Mouse (Mus musculus) kidney, adult 2 months (tissue): ENCODE measurements around the gene Vps26a.

Experiments used
- CTCF ChIP-seq: fragments of 200-500 bp; conservative IDR thresholded peaks from 2 replicates; pipeline ENCODE4 v1.5.1; 2011; ENCODE audit warnings: low read depth, mild to moderate bottlenecking, control low read depth, low read length, moderate library complexity, mixed read lengths; ENCODE audit not compliant: insufficient read depth, insufficient read length
- POLR2A ChIP-seq: fragments of 200-500 bp; IDR thresholded peaks from one replicate; pipeline ENCODE4 v1.6.1; 2011; ENCODE audit warnings: low read depth, low read length, control low read depth

DNA sequence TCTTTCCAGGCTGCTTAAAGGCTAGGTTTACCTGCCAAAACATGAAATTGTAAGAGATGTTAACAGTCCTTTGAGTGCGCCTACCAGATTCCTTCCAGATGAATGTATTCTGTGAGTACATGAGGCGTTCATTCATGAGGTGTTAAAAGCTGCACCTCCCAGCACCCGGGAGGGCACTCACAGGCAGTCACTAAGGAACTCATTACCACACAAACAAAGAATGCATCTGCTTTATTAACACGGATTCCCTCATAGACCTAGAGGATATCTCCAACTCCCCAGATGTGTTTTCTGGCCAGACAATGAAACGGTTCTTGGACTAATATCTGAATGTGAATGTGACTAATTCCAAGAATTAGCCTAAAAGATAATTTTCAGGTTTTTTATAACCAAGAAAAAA lies 15.5 kb downstream of the Vps26a start:
- TF ChIP-seq CTCF (no peak), POLR2A (no peak)
